ENCODE assay signal across 8 mouse cellular contexts in genomic region chr8:70691727-70692231, GRCm38 (mm10). TPM values are rescaled to one million over a fixed set of nuclear protein-coding genes. Genes with fewer than 3 reads are reported as not detected.
DNase-seq lines count a peak whose midpoint lies in the region; ATAC-seq lines count a peak whose summit lies in the region.

No protein-coding gene starts in this region.

- H3K4me2 ChIP-seq in lung, embryonic 16.5 days (ENCODE audit: low read depth, low read length) = peak overlapping the region; percentile 66
- H3K4me2 ChIP-seq in limb, embryonic 12.5 days = peak overlapping the region; percentile 55

- H3K27me3 ChIP-seq in lung, embryonic 16.5 days (ENCODE audit: control insufficient read depth, insufficient read depth, low read depth, low read length) = no peaks in the 10 kb centered on the region
- peaks cover 33% of the 10 kb centered on the region for H3K27me3 ChIP-seq in hindbrain, embryonic 10.5 days (ENCODE audit: insufficient read depth, poor library complexity, severe bottlenecking)
- no peaks in the 10 kb centered on the region for H3K27me3 ChIP-seq in limb, embryonic 12.5 days

- peak overlapping the region; percentile 61 for H3K27ac ChIP-seq in lung, embryonic 16.5 days (ENCODE audit: low read length)
- peak overlapping the region; percentile 98 for H3K27ac ChIP-seq in hindbrain, embryonic 10.5 days
- peak overlapping the region; percentile 95 for H3K27ac ChIP-seq in limb, embryonic 12.5 days

- no peak for DNase-seq in lung, adult 18-20 months
- peak; percentile 92 for DNase-seq in hindbrain, embryonic 10.5 days (ENCODE audit: low spot score)
- DNase-seq in retina, embryonic 14.5 days (ENCODE audit: low spot score) = peak; percentile 79
- no peak for DNase-seq in frontal cortex, postnatal 14 days (ENCODE audit: low spot score in 2 of 2)
- DNase-seq in cerebellum, adult 18-20 months = no peak
- DNase-seq in adrenal gland, postnatal 4 days (ENCODE audit: low spot score in 2 of 2) = no peak

- peak; percentile 35 for ATAC-seq in lung, embryonic 16.5 days (ENCODE audit: low read depth)
- ATAC-seq in limb, embryonic 12.5 days (ENCODE audit: insufficient number of reproducible peaks, insufficient read depth, low FRiP score, low TSS enrichment, low read depth) = peak; percentile 45

- H3K9ac ChIP-seq in lung, embryonic 16.5 days (ENCODE audit: low read length) = peak overlapping the region; percentile 68
- peak overlapping the region; percentile 63 for H3K9ac ChIP-seq in limb, embryonic 12.5 days (replicated peaks)

- H3K4me3 ChIP-seq in lung, embryonic 16.5 days (ENCODE audit: low read length) = peak overlapping the region; percentile 43
- H3K4me3 ChIP-seq in hindbrain, embryonic 10.5 days = peak overlapping the region; percentile 45
- peak overlapping the region; percentile 31 for H3K4me3 ChIP-seq in limb, embryonic 12.5 days (replicated peaks)

- no peaks in the 10 kb centered on the region for H3K36me3 ChIP-seq in lung, embryonic 16.5 days (ENCODE audit: control insufficient read depth, insufficient read depth, low read length)
- H3K36me3 ChIP-seq in hindbrain, embryonic 10.5 days = no peaks in the 10 kb centered on the region
- H3K36me3 ChIP-seq in limb, embryonic 12.5 days = no peaks in the 10 kb centered on the region

- H3K4me1 ChIP-seq in lung, embryonic 16.5 days (replicated peaks; ENCODE audit: control insufficient read depth, insufficient read depth, low read length) = peaks cover 45% of the 10 kb centered on the region
- H3K4me1 ChIP-seq in hindbrain, embryonic 10.5 days (replicated peaks) = peaks cover 68% of the 10 kb centered on the region
- peaks cover 50% of the 10 kb centered on the region for H3K4me1 ChIP-seq in limb, embryonic 12.5 days (replicated peaks)

- 1% methylated on average over 20 of the region's 20 CpGs for WGBS in lung, embryonic 16.5 days
- 1% methylated on average over 20 of the region's 20 CpGs for WGBS in hindbrain, embryonic 10.5 days
- WGBS in limb, embryonic 12.5 days = under 1% methylated on average over 20 of the region's 20 CpGs

- H3K9me3 ChIP-seq in lung, embryonic 16.5 days (ENCODE audit: control insufficient read depth, low read length) = no peaks in the 10 kb centered on the region
- H3K9me3 ChIP-seq in hindbrain, embryonic 10.5 days = no peaks in the 10 kb centered on the region
- H3K9me3 ChIP-seq in limb, embryonic 12.5 days = no peaks in the 10 kb centered on the region

RNA-seq across cellular contexts. Expression of gene Jund, which starts 7.0 kb away (rescaled TPM):
- 26.2 and 28.8 TPM in 2 replicates for polyA plus RNA-seq in lung, embryonic 16.5 days (2015; fragmentation: Nextera tagmentation; extraction: Ambion mirVana)
- polyA plus RNA-seq in hindbrain, embryonic 10.5 days (2016; fragmentation: Nextera tagmentation; extraction: Ambion mirVana) = 64.6 and 128 TPM in 2 replicates
- 117 and 121 TPM in 2 replicates for polyA plus RNA-seq in limb, embryonic 12.5 days (2016; fragmentation: Nextera tagmentation; extraction: Ambion mirVana)
- 100 to 1,000 TPM; 185 to 195 TPM for total RNA-seq in adrenal gland, postnatal 4 days (2021)

RNA-seq across cellular contexts. Expression of gene Iqcn, which starts 11.5 kb away (rescaled TPM):
- not detected in 2 replicates for polyA plus RNA-seq in lung, embryonic 16.5 days (2015; fragmentation: Nextera tagmentation; extraction: Ambion mirVana)
- polyA plus RNA-seq in hindbrain, embryonic 10.5 days (2016; fragmentation: Nextera tagmentation; extraction: Ambion mirVana) = 0.07 TPM in 1 of 2 replicates, not detected in the other
- polyA plus RNA-seq in limb, embryonic 12.5 days (2016; fragmentation: Nextera tagmentation; extraction: Ambion mirVana) = not detected in 2 replicates
- total RNA-seq in adrenal gland, postnatal 4 days (2021) = under 1 TPM; 0.14 to 0.25 TPM

RNA-seq across cellular contexts. Expression of gene Lsm4, which starts 18.7 kb away (rescaled TPM):
- 197 and 214 TPM in 2 replicates for polyA plus RNA-seq in lung, embryonic 16.5 days (2015; fragmentation: Nextera tagmentation; extraction: Ambion mirVana)
- polyA plus RNA-seq in hindbrain, embryonic 10.5 days (2016; fragmentation: Nextera tagmentation; extraction: Ambion mirVana) = 344 and 354 TPM in 2 replicates
- 335 and 339 TPM in 2 replicates for polyA plus RNA-seq in limb, embryonic 12.5 days (2016; fragmentation: Nextera tagmentation; extraction: Ambion mirVana)
- 10 to 100 TPM; 96.6 to 99.0 TPM for total RNA-seq in adrenal gland, postnatal 4 days (2021)

RNA-seq across cellular contexts. Expression of gene Gm3336, which starts 26.6 kb away (rescaled TPM):
- 0.26 TPM in 1 of 2 replicates, not detected in the other for polyA plus RNA-seq in lung, embryonic 16.5 days (2015; fragmentation: Nextera tagmentation; extraction: Ambion mirVana)
- polyA plus RNA-seq in hindbrain, embryonic 10.5 days (2016; fragmentation: Nextera tagmentation; extraction: Ambion mirVana) = not detected in 2 replicates
- not detected in 2 replicates for polyA plus RNA-seq in limb, embryonic 12.5 days (2016; fragmentation: Nextera tagmentation; extraction: Ambion mirVana)
- not detected for total RNA-seq in adrenal gland, postnatal 4 days (2021)

RNA-seq across cellular contexts. Expression of gene Pgpep1, which starts 31.6 kb away (rescaled TPM):
- 43.6 and 46.7 TPM in 2 replicates for polyA plus RNA-seq in lung, embryonic 16.5 days (2015; fragmentation: Nextera tagmentation; extraction: Ambion mirVana)
- polyA plus RNA-seq in hindbrain, embryonic 10.5 days (2016; fragmentation: Nextera tagmentation; extraction: Ambion mirVana) = 87.4 and 141 TPM in 2 replicates
- polyA plus RNA-seq in limb, embryonic 12.5 days (2016; fragmentation: Nextera tagmentation; extraction: Ambion mirVana) = 45.7 and 53.9 TPM in 2 replicates
- total RNA-seq in adrenal gland, postnatal 4 days (2021) = 10 to 100 TPM; 62.1 to 76.0 TPM

Comparison
In these comparisons a context has a peak if more than half of its experiments do, and no peak if none do; other contexts are left out.
1. DNase-seq: peak in hindbrain, embryonic 10.5 days (single experiment) and retina, embryonic 14.5 days (single experiment); none in lung, adult 18-20 months (0 of 2), frontal cortex, postnatal 14 days (0 of 2), cerebellum, adult 18-20 months (0 of 2) and adrenal gland, postnatal 4 days (0 of 2).
2. Peak in every context shown above with its lines, with median percentiles within 50 percentile points of each other: H3K27ac ChIP-seq and H3K4me3 ChIP-seq.